Mouse (Mus musculus) cerebellum, adult 2 months (tissue): Measurements from ENCODE around the gene Josd1.

Source experiments
- CTCF ChIP-seq: fragments of 200-500 bp; IDR thresholded peaks from 2 replicates; pipeline ENCODE4 v1.5.1; 2011; ENCODE audit warnings: low read depth, mild to moderate bottlenecking, control low read depth, low read length, moderate library complexity, borderline replicate concordance; ENCODE audit not compliant: insufficient read depth
- POLR2A ChIP-seq: fragments of 200-500 bp; IDR thresholded peaks from 2 replicates; pipeline ENCODE4 v1.6.1; 2011; ENCODE audit warnings: low read length, control low read depth, borderline replicate concordance; ENCODE audit not compliant: insufficient read depth

GRCm38 (mm10) chr15:79697011-79697410 is 9.3 kb upstream of the Josd1 start:
- TF ChIP-seq CTCF = no peak
- no peak for TF ChIP-seq POLR2A
